Mouse (Mus musculus) ovary, postnatal 36 days (tissue): ENCODE measurements around the gene Sidt2.

Experiments used
- DNase-seq: peaks from one replicate; pipeline ENCODE4 v3.0.0; 2022; ENCODE audit warnings: low spot score, mixed read lengths

Gene Sidt2

GRCm38 (mm10) chr9:45910995-45911394 is 44.1 kb downstream of the Sidt2 start:
- no peak for DNase-seq

GRCm38 (mm10) chr9:45907078-45907428 is 48.0 kb downstream of the Sidt2 start:
- no peak for DNase-seq

GRCm38 (mm10) chr9:45906355-45907077 is 48.5 kb downstream of the Sidt2 start, which contains the start of the genes Pcsk7 and Rnf214:
TSS of gene Pcsk7 (plus strand) at chr9:45906497.
TSS of gene Rnf214 (minus strand) at chr9:45906911.
- peak; percentile 90 for DNase-seq

GRCm38 (mm10) chr9:45905811-45906237 is 49.2 kb downstream of the Sidt2 start:
- DNase-seq = peak; percentile 42

- DNase-seq = no peak
These were observed 49.9 kb downstream of the Sidt2 start for GRCm38 (mm10) chr9:45905196-45905595.

GRCm38 (mm10) chr9:45893681-45894080 is 61.4 kb downstream of the Sidt2 start:
- no peak for DNase-seq
